Mouse (Mus musculus) liver, embryonic 13.5 days (tissue): ENCODE data around the gene Olfr560. TPM values are rescaled to one million over a fixed set of nuclear protein-coding genes. Genes with fewer than 3 reads are reported as not detected.

Source experiments
- ATAC-seq: fragments of 200-750 bp; cut with Nextera tagmentation; 2 replicates; pipeline ENCODE4 v1.8.0; 2017; ENCODE audit warnings: low read depth, mild to moderate bottlenecking, moderate number of reproducible peaks, moderate library complexity
- DNase-seq: peaks from one replicate; pipeline ENCODE4 v3.0.0; 2022
- H3K27ac ChIP-seq: fragments of 300-500 bp; sonication (generic); 2 replicates; pipeline ENCODE4 v1.5.1; 2015; ENCODE audit warnings: moderate library complexity, mild to moderate bottlenecking, inconsistent platforms
- H3K27me3 ChIP-seq: fragments of 300-500 bp; sonication (generic); 2 replicates; pipeline ENCODE4 v1.6.1; 2015; ENCODE audit warnings: mild to moderate bottlenecking, inconsistent platforms
- H3K36me3 ChIP-seq: fragments of 300-500 bp; sonication (generic); 2 replicates; pipeline ENCODE4 v1.6.1; 2015; ENCODE audit warnings: mild to moderate bottlenecking, inconsistent platforms
- H3K4me1 ChIP-seq: fragments of 300-500 bp; sonication (generic); replicated peaks from 2 replicates; pipeline ENCODE4 v1.6.1; 2015; ENCODE audit warnings: inconsistent platforms
- H3K4me2 ChIP-seq: fragments of 300-500 bp; sonication (generic); 2 replicates; pipeline ENCODE4 v1.6.1; 2015; ENCODE audit warnings: inconsistent platforms, mild to moderate bottlenecking, moderate library complexity
- H3K4me3 ChIP-seq: fragments of 300-500 bp; sonication (generic); replicated peaks from 2 replicates; pipeline ENCODE4 v1.5.1; 2015; ENCODE audit warnings: mild to moderate bottlenecking, inconsistent platforms
- H3K9ac ChIP-seq: fragments of 300-500 bp; sonication (generic); 2 replicates; pipeline ENCODE4 v1.6.1; 2015; ENCODE audit warnings: mild to moderate bottlenecking, inconsistent platforms
- H3K9me3 ChIP-seq: fragments of 300-500 bp; sonication (generic); replicated peaks from 2 replicates; pipeline ENCODE4 v1.6.1; 2016; ENCODE audit warnings: inconsistent platforms
- WGBS: fragments of 180-500 bp; shearing (Covaris S2); methylation state at CpG from one replicate; pipeline ENCODE4 v1.1.7; 2015; ENCODE audit not compliant: insufficient replicate concordance; 5-methylcytosine and 5-hydroxymethylcytosine counted together
- polyA plus RNA-seq: library from polyadenylated mRNA; unstranded; fragments of >200 nt; fragmentation: Nextera tagmentation; extraction: Ambion mirVana; gene quantifications from 2 replicates; pipeline ENCODE4 v1.2.1, GENCODE M21; 2015

Olfr560 gene
- not detected in 2 replicates for polyA plus RNA-seq

DNA sequence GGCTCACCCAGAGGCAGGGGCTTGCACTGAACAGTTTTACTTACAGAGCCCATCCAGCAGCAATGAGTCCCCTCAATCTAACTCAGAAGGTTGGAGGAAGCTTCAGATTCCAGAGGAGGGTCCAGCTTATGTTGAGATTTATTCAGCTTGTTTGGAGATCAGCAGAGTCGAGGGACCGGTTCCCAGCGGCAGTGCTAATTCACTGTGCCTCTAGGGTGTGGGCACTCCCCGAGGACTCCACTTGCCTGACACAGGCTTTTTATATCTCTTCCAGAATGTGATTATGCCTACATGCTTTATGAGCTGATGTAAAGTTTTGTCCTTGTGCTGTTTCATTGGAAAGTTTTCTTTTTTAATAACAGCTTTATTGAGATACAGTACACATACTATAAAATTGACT, at the start of gene Olfr560, which contains the start of gene Olfr78:
Olfr560 (minus strand) TSS at position 101 of the 400 bp plus-strand sequence.
Olfr78 (minus strand) TSS at position 206 of the 400 bp plus-strand sequence.
- Histone ChIP-seq H3K9me3 (no peaks in the 10 kb centered on the region), H3K4me3 (no peak within 1 kb of the TSS), H3K36me3 (no peaks in the 10 kb centered on the region), H3K27me3 (no peaks in the 10 kb centered on the region), H3K4me2 (no peak within 1 kb of the TSS), H3K9ac (no peak within 1 kb of the TSS), H3K27ac (no peak within 1 kb of the TSS), H3K4me1 (no peaks in the 10 kb centered on the region)
- ATAC-seq, result no peak
- WGBS, result 74% methylated on average over 4 of the region's 4 CpGs
- no peak for DNase-seq

DNA sequence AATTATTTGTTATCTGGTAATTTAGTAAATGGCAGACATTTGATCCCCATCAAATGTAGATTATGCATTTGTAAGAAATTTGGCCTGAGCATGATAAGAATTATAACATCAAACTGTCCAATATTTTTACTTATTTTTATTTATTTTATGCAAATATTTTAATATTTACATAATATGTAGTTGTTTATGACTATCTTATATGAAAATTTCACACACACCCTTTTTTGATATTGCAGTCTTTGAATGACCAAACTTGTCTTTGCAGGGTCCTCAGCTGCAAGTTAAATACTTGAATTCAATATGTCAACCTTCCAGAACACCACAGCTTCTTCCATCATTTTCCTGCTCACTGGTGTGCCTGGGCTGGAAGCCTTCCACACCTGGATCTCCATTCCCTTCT, 44.0 kb upstream of the Olfr560 start, which contains the start of gene Olfr564:
Olfr564 (plus strand) TSS at position 301 of the 400 bp plus-strand sequence.
- no peak for ATAC-seq
- H3K27me3 ChIP-seq, result no peaks in the 10 kb centered on the region
- H3K27ac ChIP-seq, result no peak within 1 kb of the TSS
- no peak within 1 kb of the TSS for H3K4me3 ChIP-seq
- no peaks in the 10 kb centered on the region for H3K4me1 ChIP-seq
- no peaks in the 10 kb centered on the region for H3K9me3 ChIP-seq
- no peak for DNase-seq
- no peak within 1 kb of the TSS for H3K9ac ChIP-seq
- no peak within 1 kb of the TSS for H3K4me2 ChIP-seq
- H3K36me3 ChIP-seq, result no peaks in the 10 kb centered on the region

DNA sequence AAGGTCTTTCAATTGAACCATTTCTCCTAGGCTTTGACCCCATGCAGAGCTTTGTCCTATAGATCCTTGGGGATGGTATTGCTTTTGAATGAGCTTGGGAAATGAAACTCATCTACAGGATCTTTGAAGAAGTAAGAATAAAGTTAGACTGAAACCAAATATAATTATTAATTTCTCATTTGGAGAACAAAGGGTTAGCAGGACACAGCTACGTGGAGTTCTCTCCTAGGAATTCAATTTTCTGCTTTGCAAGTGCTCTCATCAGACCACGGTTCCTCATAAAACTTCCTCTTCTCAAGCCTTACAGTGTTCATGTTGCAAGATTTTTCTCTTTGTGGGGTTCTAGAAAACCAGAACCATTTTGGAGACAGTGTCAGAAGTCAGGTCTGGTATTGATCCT, 11.8 kb upstream of the Olfr560 start, which contains the start of gene Olfr561:
Olfr561 (plus strand) TSS at position 301 of the 400 bp plus-strand sequence.
- Histone ChIP-seq H3K4me1 (no peaks in the 10 kb centered on the region), H3K36me3 (no peaks in the 10 kb centered on the region), H3K9me3 (no peaks in the 10 kb centered on the region), H3K27me3 (no peaks in the 10 kb centered on the region), H3K9ac (no peak within 1 kb of the TSS), H3K4me2 (no peak within 1 kb of the TSS), H3K4me3 (no peak within 1 kb of the TSS), H3K27ac (no peak within 1 kb of the TSS)
- WGBS, result 25% methylated on average over 2 of the region's 2 CpGs
- DNase-seq (no peak), ATAC-seq (no peak)

DNA sequence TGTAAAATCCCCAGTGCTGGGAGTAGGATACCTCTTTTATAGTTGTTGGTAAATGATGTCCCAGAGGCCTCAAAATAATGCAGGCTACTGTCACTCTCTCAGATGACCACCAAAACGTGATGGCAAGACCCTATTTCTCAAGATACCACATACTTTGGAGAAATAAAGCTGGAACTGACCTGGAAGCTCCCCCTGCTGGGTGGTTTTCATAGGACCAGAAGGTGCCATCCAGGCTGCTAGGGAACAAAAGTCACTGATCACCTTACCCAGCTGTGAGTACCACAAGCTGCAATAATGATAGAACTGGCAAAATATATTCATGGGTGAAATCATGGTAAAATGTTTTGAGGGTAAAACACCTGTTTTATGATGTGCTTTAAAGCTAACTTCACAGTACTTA, 7.1 kb downstream of the Olfr560 start:
- WGBS, result 5% methylated on average over 1 of the region's 1 CpGs
- H3K4me3 ChIP-seq, result no peak overlapping the region
- H3K9me3 ChIP-seq, result no peaks in the 10 kb centered on the region
- DNase-seq, result no peak
- H3K4me1 ChIP-seq, result no peaks in the 10 kb centered on the region
- no peak for ATAC-seq
- H3K36me3 ChIP-seq, result no peaks in the 10 kb centered on the region
- no peak overlapping the region for H3K27ac ChIP-seq
- no peak overlapping the region for H3K9ac ChIP-seq
- H3K4me2 ChIP-seq, result no peak overlapping the region
- H3K27me3 ChIP-seq, result no peaks in the 10 kb centered on the region

DNA sequence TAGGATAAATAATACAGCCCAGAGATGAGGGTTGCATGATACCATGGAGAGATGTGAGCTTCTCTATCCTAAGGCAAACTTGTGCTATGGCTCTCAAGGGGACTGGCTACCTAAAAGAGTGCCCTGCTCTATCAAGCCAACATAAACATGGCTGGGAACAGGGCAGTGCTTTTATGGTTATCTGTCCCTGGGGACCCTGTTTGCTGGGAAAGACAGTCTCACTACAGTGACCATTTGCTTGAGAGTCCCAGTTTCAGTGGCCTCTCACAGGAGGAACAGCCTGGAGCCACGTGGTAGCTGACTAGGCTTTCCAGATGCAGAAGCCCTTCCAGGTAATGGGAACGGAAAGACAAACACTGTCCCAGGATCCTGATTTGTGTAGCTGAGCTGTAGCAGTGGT, 21.5 kb downstream of the Olfr560 start:
- H3K4me3 ChIP-seq, result no peak overlapping the region
- no peak for DNase-seq
- no peak overlapping the region for H3K9ac ChIP-seq
- H3K9me3 ChIP-seq, result no peaks in the 10 kb centered on the region
- no peaks in the 10 kb centered on the region for H3K4me1 ChIP-seq
- ATAC-seq, result no peak
- no peak overlapping the region for H3K27ac ChIP-seq
- H3K4me2 ChIP-seq, result no peak overlapping the region
- no peaks in the 10 kb centered on the region for H3K36me3 ChIP-seq
- no peaks in the 10 kb centered on the region for H3K27me3 ChIP-seq
- WGBS, result 38% methylated on average over 2 of the region's 2 CpGs

DNA sequence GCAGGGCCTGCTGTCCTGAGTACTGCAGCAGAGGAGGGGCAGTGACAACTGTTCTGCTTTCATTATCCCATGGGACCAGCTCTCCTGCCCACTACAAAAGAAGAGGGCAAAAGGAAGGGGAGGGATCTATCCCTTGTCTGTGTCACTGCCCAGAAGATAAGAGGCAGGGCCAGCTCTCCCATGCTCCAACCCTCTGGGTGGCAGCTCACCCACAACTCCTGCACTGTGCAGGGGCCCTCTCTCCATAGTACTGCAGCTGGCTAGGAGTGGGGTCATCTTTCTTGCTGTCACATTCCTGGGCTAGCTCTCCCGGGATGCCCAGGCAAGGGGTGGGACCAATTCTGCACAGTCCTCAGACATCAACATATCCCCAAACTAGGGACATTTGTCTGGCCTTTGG, 25.4 kb downstream of the Olfr560 start:
- 48% methylated on average over 1 of the region's 1 CpGs for WGBS
- H3K4me1 ChIP-seq, result no peaks in the 10 kb centered on the region
- no peak overlapping the region for H3K4me3 ChIP-seq
- no peaks in the 10 kb centered on the region for H3K36me3 ChIP-seq
- no peaks in the 10 kb centered on the region for H3K27me3 ChIP-seq
- DNase-seq, result no peak
- no peak overlapping the region for H3K27ac ChIP-seq
- no peak overlapping the region for H3K4me2 ChIP-seq
- ATAC-seq, result no peak
- no peaks in the 10 kb centered on the region for H3K9me3 ChIP-seq
- H3K9ac ChIP-seq, result no peak overlapping the region

DNA sequence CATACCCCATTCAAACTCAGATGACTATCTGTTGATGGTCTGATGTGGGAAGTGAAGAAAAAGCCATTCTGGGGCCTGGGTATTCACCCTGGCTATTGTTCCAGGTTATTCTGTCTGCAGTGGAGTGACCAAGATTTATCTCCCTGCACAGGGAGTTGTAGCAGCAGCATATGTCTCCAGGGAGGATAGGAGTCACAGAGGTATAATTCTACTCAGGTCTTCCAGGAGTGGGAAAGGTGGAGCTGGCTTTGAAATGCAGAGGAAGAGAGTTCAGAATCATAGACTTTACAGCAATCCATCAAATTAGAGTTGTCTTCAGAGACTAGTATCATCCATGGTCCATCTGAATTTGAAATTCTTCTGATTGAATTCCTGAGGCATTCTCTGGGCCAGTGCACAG, 31.8 kb downstream of the Olfr560 start, which contains the start of gene Olfr559:
Olfr559 (minus strand) TSS at position 101 of the 400 bp plus-strand sequence.
- ATAC-seq, result no peak
- H3K4me2 ChIP-seq, result no peak within 1 kb of the TSS
- no peaks in the 10 kb centered on the region for H3K36me3 ChIP-seq
- no peak within 1 kb of the TSS for H3K9ac ChIP-seq
- H3K4me1 ChIP-seq, result no peaks in the 10 kb centered on the region
- no peak within 1 kb of the TSS for H3K4me3 ChIP-seq
- H3K27me3 ChIP-seq, result no peaks in the 10 kb centered on the region
- no peaks in the 10 kb centered on the region for H3K9me3 ChIP-seq
- no peak within 1 kb of the TSS for H3K27ac ChIP-seq
- no peak for DNase-seq

DNA sequence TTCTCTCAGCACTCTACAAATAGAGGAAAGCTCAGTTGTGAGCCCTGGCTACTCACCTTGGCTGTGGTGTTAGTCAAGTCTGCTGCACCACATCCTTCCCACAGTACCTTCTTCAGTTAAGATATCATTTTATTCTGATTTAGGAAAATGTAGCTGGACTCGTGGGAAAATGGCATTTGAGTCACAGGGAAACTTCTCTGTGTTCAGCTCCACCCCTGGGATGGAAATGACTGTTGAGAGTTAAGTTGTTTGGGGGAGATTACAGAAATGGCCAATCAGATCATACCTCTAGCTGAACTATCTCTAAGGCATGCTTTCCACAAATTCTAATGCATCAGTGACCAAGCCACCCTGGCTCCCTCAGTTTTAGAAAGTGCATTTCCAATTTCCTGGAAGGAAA, 40.2 kb downstream of the Olfr560 start, which contains the start of gene Olfr33:
Olfr33 (minus strand) TSS at position 101 of the 400 bp plus-strand sequence.
- no peak for ATAC-seq

DNA sequence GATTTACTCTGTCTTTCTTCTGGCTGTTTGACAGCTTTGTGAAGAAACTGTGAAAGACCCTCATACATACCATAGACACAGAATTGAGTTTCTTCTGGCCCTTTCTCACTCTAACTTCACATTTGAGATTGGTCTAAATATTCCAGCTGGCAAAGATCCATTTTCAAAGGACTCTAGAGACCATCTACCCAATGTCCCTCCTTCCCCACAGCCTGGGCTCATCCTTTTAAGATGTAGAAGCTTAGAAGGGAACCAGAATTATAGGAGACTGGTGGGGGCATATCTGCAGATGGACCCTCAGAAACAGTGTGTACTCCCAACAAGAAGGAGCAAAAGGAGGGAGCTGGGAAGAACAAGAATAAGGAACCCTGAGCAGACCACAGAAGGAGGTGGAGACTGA, 57.3 kb downstream of the Olfr560 start, which contains the start of gene Olfr558:
Olfr558 (plus strand) TSS at position 301 of the 400 bp plus-strand sequence.
- no peak for DNase-seq
- no peaks in the 10 kb centered on the region for H3K9me3 ChIP-seq
- H3K27ac ChIP-seq, result no peak within 1 kb of the TSS
- no peak within 1 kb of the TSS for H3K4me3 ChIP-seq
- no peaks in the 10 kb centered on the region for H3K4me1 ChIP-seq
- H3K27me3 ChIP-seq, result no peaks in the 10 kb centered on the region
- no peaks in the 10 kb centered on the region for H3K36me3 ChIP-seq
- H3K4me2 ChIP-seq, result no peak within 1 kb of the TSS
- no peak for ATAC-seq
- no peak within 1 kb of the TSS for H3K9ac ChIP-seq

More for the DNA sequence above, 40.2 kb downstream of the Olfr560 start, which contains the start of gene Olfr33:
- H3K27ac ChIP-seq, result no peak within 1 kb of the TSS
- 18% methylated on average over 1 of the region's 1 CpGs for WGBS
- no peak within 1 kb of the TSS for H3K4me2 ChIP-seq
- no peak for DNase-seq
- no peaks in the 10 kb centered on the region for H3K9me3 ChIP-seq
- no peak within 1 kb of the TSS for H3K9ac ChIP-seq
- H3K4me1 ChIP-seq, result no peaks in the 10 kb centered on the region
- H3K36me3 ChIP-seq, result no peaks in the 10 kb centered on the region
- H3K27me3 ChIP-seq, result no peaks in the 10 kb centered on the region
- no peak within 1 kb of the TSS for H3K4me3 ChIP-seq

Other genes starting within 250 kb of the Olfr560 start
- gene Olfr547, start 224.6 kb downstream of the Olfr560 start, polyA plus RNA-seq, result not detected in 2 replicates
- gene Olfr548-ps1, start 218.5 kb downstream of the Olfr560 start, polyA plus RNA-seq, result not detected in 2 replicates
- gene Olfr549, start 209.5 kb downstream of the Olfr560 start, polyA plus RNA-seq, result not detected in 2 replicates
- 0.24 and 0.51 TPM in 2 replicates for gene Trim21, start 193.9 kb downstream of the Olfr560 start, polyA plus RNA-seq
- not detected in 2 replicates for gene Olfr550, start 187.9 kb downstream of the Olfr560 start, polyA plus RNA-seq
- not detected in 2 replicates for gene Olfr551, start 167.5 kb downstream of the Olfr560 start, polyA plus RNA-seq
- gene Olfr552, start 161.6 kb downstream of the Olfr560 start, polyA plus RNA-seq, result not detected in 2 replicates
- not detected in 2 replicates for gene Olfr553, start 141.1 kb downstream of the Olfr560 start, polyA plus RNA-seq
- not detected in 2 replicates for gene Olfr554, start 120.9 kb downstream of the Olfr560 start, polyA plus RNA-seq
- gene Olfr555, start 100.5 kb downstream of the Olfr560 start, polyA plus RNA-seq, result not detected in 2 replicates
- gene Olfr556, start 94.5 kb downstream of the Olfr560 start, polyA plus RNA-seq, result not detected in 2 replicates
- gene Trim68, start 72.0 kb downstream of the Olfr560 start, polyA plus RNA-seq, result 1.6 and 1.7 TPM in 2 replicates
- gene Olfr557, start 63.5 kb downstream of the Olfr560 start, polyA plus RNA-seq, result not detected in 2 replicates
- gene Olfr558, start 57.2 kb downstream of the Olfr560 start, polyA plus RNA-seq, result not detected in 2 replicates
- gene Olfr33, start 40.3 kb downstream of the Olfr560 start, polyA plus RNA-seq, result not detected in 2 replicates
- gene Olfr559, start 31.9 kb downstream of the Olfr560 start, polyA plus RNA-seq, result not detected in 2 replicates
- gene Olfr78, start 105 bp upstream of the Olfr560 start, polyA plus RNA-seq, result not detected in 2 replicates
- not detected in 2 replicates for gene Olfr561, start 11.9 kb upstream of the Olfr560 start, polyA plus RNA-seq
- not detected in 2 replicates for gene Olfr564, start 44.1 kb upstream of the Olfr560 start, polyA plus RNA-seq
- not detected in 2 replicates for gene Olfr566, start 99.4 kb upstream of the Olfr560 start, polyA plus RNA-seq
- not detected in 2 replicates for gene Olfr568, start 117.8 kb upstream of the Olfr560 start, polyA plus RNA-seq
- not detected in 2 replicates for gene Olfr569, start 131.5 kb upstream of the Olfr560 start, polyA plus RNA-seq
- not detected in 2 replicates for gene Olfr570, start 135.2 kb upstream of the Olfr560 start, polyA plus RNA-seq
- not detected in 2 replicates for gene Olfr571, start 158.2 kb upstream of the Olfr560 start, polyA plus RNA-seq
- gene Olfr572, start 165.0 kb upstream of the Olfr560 start, polyA plus RNA-seq, result not detected in 2 replicates
- not detected in 2 replicates for gene Olfr573-ps1, start 183.2 kb upstream of the Olfr560 start, polyA plus RNA-seq
- gene Olfr574, start 189.1 kb upstream of the Olfr560 start, polyA plus RNA-seq, result not detected in 2 replicates
- not detected in 2 replicates for gene Olfr575, start 199.4 kb upstream of the Olfr560 start, polyA plus RNA-seq
- gene Olfr576, start 203.3 kb upstream of the Olfr560 start, polyA plus RNA-seq, result not detected in 2 replicates
- not detected in 2 replicates for gene Olfr577, start 216.6 kb upstream of the Olfr560 start, polyA plus RNA-seq
- not detected in 2 replicates for gene Olfr578, start 230.0 kb upstream of the Olfr560 start, polyA plus RNA-seq